Mouse (Mus musculus) forebrain, embryonic 15.5 days (tissue): ENCODE results near the gene Gpr179. TPM values are rescaled to one million over a fixed set of nuclear protein-coding genes. Genes with fewer than 3 reads are reported as not detected.
A peak's percentile ranks its signal among the peaks of the same experiment; 100 is the strongest.
"Not testable (repeated sequence)": the region's sequence is repeated elsewhere in the genome, so short reads cannot be mapped to it uniquely, and the experiment has no call there.

Experiments used
- ATAC-seq: fragments of 200-750 bp; cut with Nextera tagmentation; replicated peaks from 2 replicates; pipeline ENCODE4 v1.8.0; 2017; ENCODE audit warnings: mild to moderate bottlenecking, moderate TSS enrichment, moderate library complexity
- H3K27ac ChIP-seq: fragments of 300-500 bp; sonication (generic); replicated peaks from 2 replicates; pipeline ENCODE4 v1.5.1; 2015; ENCODE audit warnings: mild to moderate bottlenecking, inconsistent platforms
- H3K27me3 ChIP-seq: fragments of 300-500 bp; sonication (generic); 2 replicates; pipeline ENCODE4 v1.6.1; 2015; ENCODE audit warnings: inconsistent platforms
- H3K36me3 ChIP-seq: fragments of 300-500 bp; sonication (generic); 2 replicates; pipeline ENCODE4 v1.6.1; 2015; ENCODE audit warnings: mild to moderate bottlenecking, inconsistent platforms
- H3K4me1 ChIP-seq: fragments of 300-500 bp; sonication (generic); 2 replicates; pipeline ENCODE4 v1.6.1; 2015; ENCODE audit warnings: inconsistent platforms
- H3K4me2 ChIP-seq: fragments of 300-500 bp; sonication (generic); replicated peaks from 2 replicates; pipeline ENCODE4 v1.6.1; 2015; ENCODE audit warnings: mild to moderate bottlenecking, inconsistent platforms
- H3K4me3 ChIP-seq: fragments of 300-500 bp; sonication (generic); 2 replicates; pipeline ENCODE4 v1.5.1; 2015; ENCODE audit warnings: mild to moderate bottlenecking, inconsistent platforms
- H3K9ac ChIP-seq: fragments of 300-500 bp; sonication (generic); replicated peaks from 2 replicates; pipeline ENCODE4 v1.6.1; 2015; ENCODE audit warnings: mild to moderate bottlenecking, inconsistent platforms
- H3K9me3 ChIP-seq: fragments of 300-500 bp; sonication (generic); 2 replicates; pipeline ENCODE4 v1.6.1; 2016; ENCODE audit warnings: inconsistent platforms
- WGBS: fragments of 180-500 bp; shearing (Covaris S2); methylation state at CpG from one replicate; pipeline ENCODE4 v1.1.7; 2015; ENCODE audit warnings: mixed read lengths; 5-methylcytosine and 5-hydroxymethylcytosine counted together
- polyA plus RNA-seq: library from polyadenylated mRNA; unstranded; fragments of >200 nt; fragmentation: Nextera tagmentation; extraction: Ambion mirVana; gene quantifications from 2 replicates; pipeline ENCODE4 v1.2.1, GENCODE M21; 2015

The Gpr179 gene
- polyA plus RNA-seq, 1 experiment from 2014 or later, result 0.33 TPM

GRCm38 (mm10) chr11:97314110-97314509 lies 37.8 kb downstream of the Gpr179 start:
- Histone ChIP-seq H3K4me1 (peaks cover 37% of the 10 kb centered on the region), H3K9me3 (no peaks in the 10 kb centered on the region), H3K27me3 (no peaks in the 10 kb centered on the region; the same call in 1 of the 2 replicates), H3K4me2 (no peak overlapping the region), H3K9ac (no peak overlapping the region), H3K36me3 (no peaks in the 10 kb centered on the region), H3K27ac (no peak overlapping the region), H3K4me3 (no peak overlapping the region)
- ATAC-seq, result no peak
- 90% methylated on average over 3 of the region's 3 CpGs for WGBS

- H3K4me2 ChIP-seq, H3K27me3 ChIP-seq, ATAC-seq, H3K9ac ChIP-seq, H3K27ac ChIP-seq, H3K36me3 ChIP-seq, H3K4me3 ChIP-seq, H3K9me3 ChIP-seq: not testable (repeated sequence)
- WGBS, result 80% methylated on average over 1 of the region's 1 CpGs
- peaks cover 37% of the 10 kb centered on the region for H3K4me1 ChIP-seq
Measured at GRCm38 (mm10) chr11:97312871-97313270, 39.0 kb downstream of the Gpr179 start.

GRCm38 (mm10) chr11:97310895-97311631 lies 40.8 kb downstream of the Gpr179 start:
- Histone ChIP-seq H3K9ac (peak overlapping the region; percentile 40), H3K9me3 (no peaks in the 10 kb centered on the region), H3K4me2 (peak overlapping the region; percentile 73), H3K4me1 (peaks cover 30% of the 10 kb centered on the region), H3K27ac (peak overlapping the region; percentile 34; the same call in 1 of the 2 replicates), H3K27me3 (no peaks in the 10 kb centered on the region; the same call in 1 of the 2 replicates), H3K36me3 (no peaks in the 10 kb centered on the region), H3K4me3 (peak overlapping the region; percentile 40)
- no peak for ATAC-seq
- WGBS, result 8% methylated on average over 18 of the region's 18 CpGs

- no peaks in the 10 kb centered on the region; the same call in 1 of the 2 replicates for H3K27me3 ChIP-seq
- under 1% methylated on average over 25 of the region's 25 CpGs for WGBS
- no peaks in the 10 kb centered on the region for H3K36me3 ChIP-seq
- H3K9ac ChIP-seq, result peak overlapping the region; percentile 48
- peak overlapping the region; percentile 73 for H3K4me2 ChIP-seq
- ATAC-seq, result peak; percentile 74
- H3K27ac ChIP-seq, result no peak overlapping the region
- no peaks in the 10 kb centered on the region for H3K9me3 ChIP-seq
- peak overlapping the region; percentile 40 for H3K4me3 ChIP-seq
- H3K4me1 ChIP-seq, result peaks cover 26% of the 10 kb centered on the region
Measured at GRCm38 (mm10) chr11:97309911-97310571, 41.8 kb downstream of the Gpr179 start.

DNA sequence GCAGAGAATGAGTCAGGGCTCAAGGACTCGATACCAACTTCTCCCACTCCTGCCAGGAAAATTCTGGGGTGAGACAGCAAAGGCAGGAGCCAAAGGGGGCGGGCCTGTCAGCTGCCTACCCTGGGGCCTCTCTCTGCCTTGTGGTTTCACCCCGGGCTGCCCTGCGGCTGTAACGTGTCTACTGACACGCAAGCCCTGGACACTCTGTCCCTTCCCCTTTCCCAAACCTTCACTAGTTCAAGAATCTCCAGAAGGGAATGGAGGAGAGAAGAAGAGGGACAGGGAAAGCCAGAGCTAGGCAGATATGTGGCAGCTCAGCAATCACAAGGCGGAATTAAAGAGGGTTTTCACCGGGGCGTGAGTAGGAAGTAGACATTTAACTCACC lies 42.4 kb downstream of the Gpr179 start:
- 2% methylated on average over 9 of the region's 9 CpGs for WGBS
- Histone ChIP-seq H3K27ac (no peak overlapping the region), H3K4me3 (peak overlapping the region; percentile 40), H3K27me3 (no peaks in the 10 kb centered on the region; the same call in 1 of the 2 replicates), H3K9ac (peak overlapping the region; percentile 48), H3K4me1 (peaks cover 25% of the 10 kb centered on the region), H3K36me3 (no peaks in the 10 kb centered on the region), H3K9me3 (no peaks in the 10 kb centered on the region), H3K4me2 (peak overlapping the region; percentile 73)
- ATAC-seq, result no peak

GRCm38 (mm10) chr11:97308806-97309450 lies 42.9 kb downstream of the Gpr179 start:
- Histone ChIP-seq H3K9ac (peak overlapping the region; percentile 48; the same call in 1 of the 2 replicates), H3K4me3 (peak overlapping the region; percentile 40; the same call in 1 of the 2 replicates), H3K36me3 (no peaks in the 10 kb centered on the region), H3K27me3 (no peaks in the 10 kb centered on the region; the same call in 1 of the 2 replicates), H3K4me1 (peaks cover 25% of the 10 kb centered on the region), H3K27ac (no peak overlapping the region), H3K4me2 (peak overlapping the region; percentile 73; the same call in 1 of the 2 replicates), H3K9me3 (no peaks in the 10 kb centered on the region)
- 55% methylated on average over 3 of the region's 3 CpGs for WGBS
- no peak for ATAC-seq

DNA sequence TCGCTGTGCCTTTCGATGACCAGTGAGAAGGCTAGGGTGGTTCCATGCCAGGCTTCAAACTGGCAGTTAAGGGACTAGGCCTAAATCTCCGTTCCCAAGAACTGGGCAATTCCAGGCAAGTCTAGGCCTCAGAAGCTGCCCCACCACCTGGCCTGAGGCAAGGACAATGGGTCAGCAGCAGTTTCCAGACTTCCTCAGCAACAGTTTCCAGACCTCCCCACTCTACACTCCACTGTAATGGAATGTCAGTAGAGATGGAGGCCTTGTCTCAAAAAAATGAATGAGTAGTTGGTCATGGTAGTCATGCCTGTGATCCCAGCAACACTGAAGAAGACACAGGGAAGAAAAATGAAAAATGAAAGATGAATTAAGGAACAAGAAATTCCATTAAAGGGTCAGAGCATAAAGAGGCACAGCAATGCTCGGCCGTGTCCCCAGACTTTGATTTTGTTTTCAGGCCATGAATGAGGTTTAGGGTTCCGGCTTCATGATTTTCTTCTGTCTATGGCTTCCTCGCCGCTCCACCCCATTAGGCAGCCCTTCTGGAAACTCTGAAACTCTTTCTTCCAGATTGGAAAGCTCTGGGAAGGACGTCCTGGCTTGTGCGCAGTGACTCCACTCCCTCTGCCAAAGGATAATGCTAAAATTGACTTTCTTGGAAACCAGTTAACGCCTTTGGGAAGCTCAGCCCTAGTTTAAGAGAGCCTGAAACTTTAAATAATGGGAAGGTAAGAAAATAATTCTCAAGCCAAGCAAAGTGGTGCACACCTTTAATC lies 44.4 kb downstream of the Gpr179 start:
- Histone ChIP-seq H3K9ac (no peak overlapping the region), H3K4me3 (no peak overlapping the region)

GRCm38 (mm10) chr11:97304631-97305030 lies 47.2 kb downstream of the Gpr179 start:
- no peaks in the 10 kb centered on the region for H3K36me3 ChIP-seq
- H3K9me3 ChIP-seq, result no peaks in the 10 kb centered on the region
- no peak overlapping the region for H3K9ac ChIP-seq
- WGBS, result 87% methylated on average over 5 of the region's 5 CpGs
- H3K27ac ChIP-seq, result no peak overlapping the region
- no peak overlapping the region for H3K4me2 ChIP-seq
- ATAC-seq, result no peak
- H3K4me3 ChIP-seq, result no peak overlapping the region
- H3K27me3 ChIP-seq, result no peaks in the 10 kb centered on the region
- H3K4me1 ChIP-seq, result peaks cover 20% of the 10 kb centered on the region

More for the DNA sequence above, 44.4 kb downstream of the Gpr179 start:
- Histone ChIP-seq H3K9me3 (no peaks in the 10 kb centered on the region), H3K4me2 (no peak overlapping the region), H3K27ac (no peak overlapping the region), H3K4me1 (peaks cover 29% of the 10 kb centered on the region), H3K36me3 (no peaks in the 10 kb centered on the region), H3K27me3 (no peaks in the 10 kb centered on the region; the same call in 1 of the 2 replicates)
- no peak for ATAC-seq
- 93% methylated on average over 11 of the region's 11 CpGs for WGBS

DNA sequence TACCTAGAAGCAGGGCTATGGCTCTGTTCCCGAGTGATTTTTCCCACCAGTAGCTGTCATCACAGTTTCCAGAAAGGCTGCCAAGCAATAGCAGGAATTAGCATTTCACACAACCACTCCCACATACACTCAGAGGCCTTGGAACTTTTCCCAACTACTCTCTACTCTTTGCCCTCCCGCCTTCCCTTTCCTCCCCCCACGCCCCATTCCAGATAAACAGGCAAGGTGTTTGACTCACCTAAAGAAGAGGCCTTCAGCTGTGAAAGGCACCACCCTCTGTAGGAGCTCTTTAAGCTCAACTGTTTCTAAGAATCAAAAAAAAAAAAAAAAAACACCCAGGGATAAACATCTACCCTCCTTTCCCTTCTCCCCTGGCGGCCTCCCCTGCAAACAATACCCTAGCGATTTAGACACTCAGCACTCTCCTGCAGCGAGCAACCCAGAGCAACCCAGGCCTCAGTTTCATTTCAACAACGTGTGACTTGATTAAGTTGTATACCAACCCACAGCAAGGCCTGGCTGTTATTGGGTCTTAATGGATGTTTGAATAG lies 49.6 kb downstream of the Gpr179 start:
- Histone ChIP-seq H3K27me3 (no peaks in the 10 kb centered on the region), H3K27ac (peak overlapping the region; percentile 47; the same call in 1 of the 2 replicates), H3K4me3 (no peak overlapping the region), H3K9ac (no peak overlapping the region), H3K9me3 (no peaks in the 10 kb centered on the region), H3K36me3 (no peaks in the 10 kb centered on the region), H3K4me1 (peaks cover 14% of the 10 kb centered on the region; the same call in 1 of the 2 replicates), H3K4me2 (no peak overlapping the region)
- 14% methylated on average over 7 of the region's 7 CpGs for WGBS
- ATAC-seq, result no peak

DNA sequence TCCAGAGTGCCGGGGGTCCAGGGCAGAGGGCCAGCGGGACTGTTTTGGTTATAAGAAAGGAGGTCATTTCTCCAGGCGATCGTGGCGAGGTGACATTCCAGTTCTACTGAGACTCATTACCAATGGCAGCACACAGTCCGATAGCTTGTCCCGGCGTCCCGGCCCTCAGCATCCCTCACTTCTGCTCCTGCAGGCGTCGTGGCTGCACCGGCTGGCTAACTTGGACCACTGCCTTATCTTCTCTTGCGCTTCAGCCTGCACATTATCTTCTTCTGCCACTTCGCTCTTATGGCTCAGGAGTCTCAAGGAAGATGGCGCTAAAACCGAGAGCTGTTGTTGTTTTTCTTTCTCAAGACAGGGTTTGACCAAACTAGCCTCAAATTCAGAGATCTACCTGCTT lies 50.5 kb downstream of the Gpr179 start:
- Histone ChIP-seq H3K4me3 (no peak overlapping the region), H3K4me1 (peaks cover 14% of the 10 kb centered on the region; the same call in 1 of the 2 replicates), H3K27ac (no peak overlapping the region), H3K9me3 (no peaks in the 10 kb centered on the region), H3K9ac (no peak overlapping the region), H3K27me3 (no peaks in the 10 kb centered on the region), H3K4me2 (no peak overlapping the region), H3K36me3 (no peaks in the 10 kb centered on the region)
- 81% methylated on average over 16 of the region's 16 CpGs for WGBS
- ATAC-seq, result no peak

DNA sequence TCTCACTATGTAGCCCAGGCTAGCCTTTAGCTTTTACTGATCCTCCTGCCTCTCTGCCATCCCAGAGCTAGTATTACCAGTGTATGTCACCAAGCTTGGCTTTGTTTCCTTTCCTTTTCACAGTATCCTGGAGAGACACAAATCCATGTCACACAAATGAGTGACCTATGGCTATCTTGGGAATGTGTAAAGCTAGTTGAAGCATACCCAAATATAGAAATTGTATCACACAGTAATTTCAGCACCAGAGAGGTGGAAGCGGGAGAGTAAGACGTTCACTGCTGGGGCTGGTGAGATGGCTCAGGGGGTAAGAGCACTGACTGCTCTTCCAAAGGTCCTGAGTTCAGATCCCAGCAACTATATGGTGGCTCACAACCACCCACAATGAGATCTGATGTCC lies 51.9 kb downstream of the Gpr179 start:
- ATAC-seq, result no peak
- H3K9ac ChIP-seq, result no peak overlapping the region

More for the DNA sequence above, 51.9 kb downstream of the Gpr179 start:
- Histone ChIP-seq H3K27ac (no peak overlapping the region), H3K4me3 (no peak overlapping the region), H3K27me3 (no peaks in the 10 kb centered on the region), H3K36me3 (no peaks in the 10 kb centered on the region), H3K4me2 (no peak overlapping the region), H3K4me1 (peaks cover 14% of the 10 kb centered on the region; the same call in 1 of the 2 replicates), H3K9me3 (no peaks in the 10 kb centered on the region)
- 97% methylated on average over 2 of the region's 2 CpGs for WGBS
